Mouse (Mus musculus): Measurements from ENCODE around the gene Gm26602. TPM values are rescaled to one million over a fixed set of nuclear protein-coding genes. Genes with fewer than 3 reads are reported as not detected.

Gene Gm26602
- 2.0 and 5.5 TPM in 2 replicates for polyA plus RNA-seq (2016; fragmentation: Nextera tagmentation; extraction: Ambion mirVana)

GRCm38 (mm10) chr10:79910556-79910955 is at the start of gene Gm26602:
Gene Gm26602 (plus strand): TSS chr10:79910856.
- Histone ChIP-seq H3K36me3 (peaks cover 49% of the 10 kb centered on the region), H3K27me3 (ENCODE audit: low read depth, poor library complexity, severe bottlenecking) (peaks cover 9% of the 10 kb centered on the region), H3K27ac (replicated peaks) (peak within 1 kb of the TSS; percentile 100; the same call in 1 of the 2 replicates), H3K4me3 (no peak within 1 kb of the TSS), H3K4me1 (peaks cover 44% of the 10 kb centered on the region), H3K9me3 (replicated peaks) (no peaks in the 10 kb centered on the region)
- WGBS, result 100% methylated on average over 4 of the region's 4 CpGs
- no peak for DNase-seq (ENCODE audit: low spot score)

GRCm38 (mm10) chr10:79861230-79862048 is 49.2 kb upstream of the Gm26602 start:
- no peak overlapping the region; the same call in 1 of the 2 replicates for H3K4me3 ChIP-seq
- H3K4me1 ChIP-seq, result peaks cover 38% of the 10 kb centered on the region
- no peak overlapping the region for H3K27ac ChIP-seq (replicated peaks)
- no peaks in the 10 kb centered on the region for H3K27me3 ChIP-seq (ENCODE audit: low read depth, poor library complexity, severe bottlenecking)
- 87% methylated on average over 25 of the region's 25 CpGs for WGBS
- no peaks in the 10 kb centered on the region for H3K9me3 ChIP-seq (replicated peaks)
- peaks cover 100% of the 10 kb centered on the region for H3K36me3 ChIP-seq
- no peak for DNase-seq (ENCODE audit: low spot score)

- H3K4me3 ChIP-seq, result no peak overlapping the region; the same call in 1 of the 2 replicates
- 93% methylated on average over 23 of the region's 23 CpGs for WGBS
- H3K27ac ChIP-seq (replicated peaks), result no peak overlapping the region
- no peaks in the 10 kb centered on the region for H3K9me3 ChIP-seq (replicated peaks)
- no peaks in the 10 kb centered on the region for H3K27me3 ChIP-seq (ENCODE audit: low read depth, poor library complexity, severe bottlenecking)
- H3K36me3 ChIP-seq, result peaks cover 100% of the 10 kb centered on the region
- H3K4me1 ChIP-seq, result peaks cover 37% of the 10 kb centered on the region
- no peak for DNase-seq (ENCODE audit: low spot score)
Measured at GRCm38 (mm10) chr10:79862049-79862788, 48.4 kb upstream of the Gm26602 start.

GRCm38 (mm10) chr10:79862925-79863324 is 47.7 kb upstream of the Gm26602 start:
- no peaks in the 10 kb centered on the region for H3K27me3 ChIP-seq (ENCODE audit: low read depth, poor library complexity, severe bottlenecking)
- H3K36me3 ChIP-seq, result peaks cover 98% of the 10 kb centered on the region
- WGBS, result 81% methylated on average over 10 of the region's 10 CpGs
- no peak overlapping the region for H3K27ac ChIP-seq (replicated peaks)
- peaks cover 33% of the 10 kb centered on the region for H3K4me1 ChIP-seq
- H3K4me3 ChIP-seq, result peak overlapping the region; percentile 14; the same call in 1 of the 2 replicates
- no peaks in the 10 kb centered on the region for H3K9me3 ChIP-seq (replicated peaks)
- DNase-seq (ENCODE audit: low spot score), result no peak

GRCm38 (mm10) chr10:79864351-79865188 is 46.1 kb upstream of the Gm26602 start:
- H3K9me3 ChIP-seq (replicated peaks), result no peaks in the 10 kb centered on the region
- no peaks in the 10 kb centered on the region for H3K27me3 ChIP-seq (ENCODE audit: low read depth, poor library complexity, severe bottlenecking)
- peaks cover 95% of the 10 kb centered on the region for H3K36me3 ChIP-seq
- H3K4me1 ChIP-seq, result peaks cover 23% of the 10 kb centered on the region
- no peak overlapping the region for H3K27ac ChIP-seq (replicated peaks)
- WGBS, result 67% methylated on average over 10 of the region's 10 CpGs
- peak overlapping the region; percentile 14; the same call in 1 of the 2 replicates for H3K4me3 ChIP-seq
- DNase-seq (ENCODE audit: low spot score), result no peak

GRCm38 (mm10) chr10:79865189-79865601 is 45.5 kb upstream of the Gm26602 start:
- peaks cover 95% of the 10 kb centered on the region for H3K36me3 ChIP-seq
- no peak overlapping the region for H3K27ac ChIP-seq (replicated peaks)
- no peaks in the 10 kb centered on the region for H3K9me3 ChIP-seq (replicated peaks)
- peaks cover 23% of the 10 kb centered on the region for H3K4me1 ChIP-seq
- DNase-seq (ENCODE audit: low spot score), result no peak
- no peaks in the 10 kb centered on the region for H3K27me3 ChIP-seq (ENCODE audit: low read depth, poor library complexity, severe bottlenecking)
- WGBS, result 77% methylated on average over 12 of the region's 12 CpGs
- 0 out of 2 replicates have a peak overlapping the region, but pooled peaks have one; percentile 14 for H3K4me3 ChIP-seq

GRCm38 (mm10) chr10:79865801-79866295 is 44.8 kb upstream of the Gm26602 start:
- Histone ChIP-seq H3K27ac (replicated peaks) (0 out of 2 replicates have a peak overlapping the region, but pooled peaks have one; percentile 17), H3K9me3 (replicated peaks) (no peaks in the 10 kb centered on the region), H3K27me3 (ENCODE audit: low read depth, poor library complexity, severe bottlenecking) (no peaks in the 10 kb centered on the region), H3K36me3 (peaks cover 93% of the 10 kb centered on the region), H3K4me3 (peak overlapping the region; percentile 16; the same call in 1 of the 2 replicates), H3K4me1 (peaks cover 23% of the 10 kb centered on the region)
- WGBS, result 79% methylated on average over 19 of the region's 19 CpGs
- DNase-seq (ENCODE audit: low spot score), result no peak

- no peak overlapping the region for H3K27ac ChIP-seq (replicated peaks)
- no peaks in the 10 kb centered on the region for H3K9me3 ChIP-seq (replicated peaks)
- H3K27me3 ChIP-seq (ENCODE audit: low read depth, poor library complexity, severe bottlenecking), result no peaks in the 10 kb centered on the region
- no peak for DNase-seq (ENCODE audit: low spot score)
- H3K4me3 ChIP-seq, result peak overlapping the region; percentile 18; the same call in 1 of the 2 replicates
- WGBS, result 86% methylated on average over 11 of the region's 11 CpGs
- peaks cover 93% of the 10 kb centered on the region for H3K36me3 ChIP-seq
- H3K4me1 ChIP-seq, result peaks cover 23% of the 10 kb centered on the region
Measured at GRCm38 (mm10) chr10:79866601-79867000, 44.1 kb upstream of the Gm26602 start.

- Histone ChIP-seq H3K36me3 (peaks cover 55% of the 10 kb centered on the region), H3K4me3 (peak overlapping the region; percentile 82), H3K27me3 (ENCODE audit: low read depth, poor library complexity, severe bottlenecking) (no peaks in the 10 kb centered on the region), H3K9me3 (replicated peaks) (no peaks in the 10 kb centered on the region), H3K27ac (replicated peaks) (no peak overlapping the region), H3K4me1 (peaks cover 46% of the 10 kb centered on the region)
- no peak for DNase-seq (ENCODE audit: low spot score)
- 93% methylated on average over 8 of the region's 8 CpGs for WGBS
Measured at GRCm38 (mm10) chr10:79871845-79872244, 38.8 kb upstream of the Gm26602 start.

GRCm38 (mm10) chr10:79872862-79873261 is 37.8 kb upstream of the Gm26602 start:
- H3K9me3 ChIP-seq (replicated peaks), result no peaks in the 10 kb centered on the region
- H3K36me3 ChIP-seq, result peaks cover 46% of the 10 kb centered on the region
- peak overlapping the region; percentile 82 for H3K4me3 ChIP-seq
- DNase-seq (ENCODE audit: low spot score), result no peak
- 36% methylated on average over 3 of the region's 3 CpGs for WGBS
- peaks cover 9% of the 10 kb centered on the region; the same call in 1 of the 2 replicates for H3K27me3 ChIP-seq (ENCODE audit: low read depth, poor library complexity, severe bottlenecking)
- H3K4me1 ChIP-seq, result peaks cover 49% of the 10 kb centered on the region
- H3K27ac ChIP-seq (replicated peaks), result peak overlapping the region; percentile 96; the same call in 1 of the 2 replicates

- WGBS, result 23% methylated on average over 6 of the region's 6 CpGs
- Histone ChIP-seq H3K27ac (replicated peaks) (peak overlapping the region; percentile 96), H3K4me1 (peaks cover 51% of the 10 kb centered on the region), H3K36me3 (peaks cover 43% of the 10 kb centered on the region), H3K9me3 (replicated peaks) (no peaks in the 10 kb centered on the region), H3K4me3 (peak overlapping the region; percentile 82), H3K27me3 (ENCODE audit: low read depth, poor library complexity, severe bottlenecking) (peaks cover 9% of the 10 kb centered on the region; the same call in 1 of the 2 replicates)
- DNase-seq (ENCODE audit: low spot score), result no peak
Measured at GRCm38 (mm10) chr10:79873313-79873712, 37.3 kb upstream of the Gm26602 start.
